Mouse (Mus musculus) adipocyte (in vitro differentiated cells): Measurements from ENCODE around the gene Dnajb5.

Source experiments
- DNase-seq: peaks from one replicate; pipeline ENCODE4 v3.0.0-alpha.2; 2016; ENCODE audit warnings: low spot score

The Dnajb5 gene

DNA sequence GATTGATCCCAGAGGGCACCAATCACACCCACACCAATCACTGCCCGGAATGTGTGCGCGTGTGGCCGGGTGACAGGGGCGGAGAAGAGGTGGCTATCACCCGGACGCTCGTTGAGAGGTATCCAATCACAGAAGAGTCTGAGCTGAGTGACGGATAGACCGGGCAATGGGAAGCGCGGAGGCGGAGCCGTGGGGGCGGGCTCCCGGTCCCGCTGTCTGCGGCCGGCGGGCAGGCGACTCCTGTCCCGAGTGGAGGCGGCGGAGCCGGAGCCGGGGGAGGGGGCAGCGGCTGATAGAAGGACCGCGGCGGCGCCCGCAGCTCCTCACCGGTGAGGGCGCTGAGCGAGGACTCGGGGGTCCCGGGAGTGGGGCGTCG is at the start of gene Dnajb5:
Gene Dnajb5 (plus strand): TSS at position 139 of the 376 bp plus-strand sequence.
- peak; percentile 97 for DNase-seq

DNA sequence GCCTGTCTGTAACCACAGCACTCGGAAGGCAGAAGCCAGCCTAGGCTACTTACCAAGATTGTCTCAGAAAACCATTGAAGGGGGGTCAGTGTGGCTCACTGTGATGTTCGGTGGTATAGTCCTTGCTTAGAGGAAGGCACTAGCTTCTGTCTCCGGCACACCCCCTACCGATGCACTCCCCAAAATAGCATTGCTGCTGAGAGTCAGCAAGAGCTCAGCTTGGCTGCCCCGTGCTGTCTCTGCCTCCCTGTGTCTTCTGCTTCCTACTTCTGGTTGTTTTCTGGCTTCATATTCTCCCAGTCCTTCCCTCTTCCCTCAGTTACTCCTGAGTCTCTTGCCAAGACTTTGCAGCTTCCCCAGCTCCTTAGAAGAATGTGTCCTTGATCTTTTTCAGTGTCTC is 48.7 kb upstream of the Dnajb5 start:
- DNase-seq: no peak

DNA sequence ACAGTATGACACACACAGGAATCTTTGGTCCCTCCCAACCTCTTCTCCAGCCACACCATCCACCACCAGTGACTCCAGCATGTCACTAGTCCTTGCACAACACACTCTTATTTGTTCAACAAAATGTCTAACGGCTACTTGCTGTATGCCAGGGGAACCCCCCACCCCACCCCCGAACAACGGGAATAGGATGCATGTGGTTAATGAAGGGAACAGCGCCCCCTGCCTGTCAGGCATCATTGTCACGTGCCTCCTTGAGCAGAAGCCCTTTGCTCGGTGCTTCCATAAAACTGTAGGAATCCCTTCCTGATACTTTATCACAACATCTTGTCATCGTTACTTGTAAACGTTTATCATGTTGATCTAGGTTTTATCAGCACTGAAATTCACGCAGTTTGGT is 47.4 kb upstream of the Dnajb5 start:
- no peak for DNase-seq

DNA sequence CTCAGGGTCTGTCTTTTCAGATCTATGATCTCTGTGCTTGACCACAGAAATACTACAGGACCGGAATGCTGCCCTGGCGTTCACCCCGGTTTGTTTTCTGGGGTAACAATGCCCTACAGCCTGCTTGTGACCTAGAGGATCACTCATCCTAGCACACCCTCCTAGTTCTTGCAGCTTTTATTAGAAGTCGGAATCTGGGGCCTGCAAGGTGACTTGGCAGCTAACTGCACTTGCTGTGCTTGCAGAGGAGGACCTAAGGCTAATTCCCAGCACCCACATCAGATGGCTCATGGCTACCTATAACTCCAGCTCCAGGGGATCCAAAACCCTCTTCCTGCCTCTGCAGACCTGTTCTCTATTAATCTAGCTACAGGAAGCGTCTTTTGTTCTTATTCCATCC is 46.9 kb upstream of the Dnajb5 start:
- no peak for DNase-seq

DNA sequence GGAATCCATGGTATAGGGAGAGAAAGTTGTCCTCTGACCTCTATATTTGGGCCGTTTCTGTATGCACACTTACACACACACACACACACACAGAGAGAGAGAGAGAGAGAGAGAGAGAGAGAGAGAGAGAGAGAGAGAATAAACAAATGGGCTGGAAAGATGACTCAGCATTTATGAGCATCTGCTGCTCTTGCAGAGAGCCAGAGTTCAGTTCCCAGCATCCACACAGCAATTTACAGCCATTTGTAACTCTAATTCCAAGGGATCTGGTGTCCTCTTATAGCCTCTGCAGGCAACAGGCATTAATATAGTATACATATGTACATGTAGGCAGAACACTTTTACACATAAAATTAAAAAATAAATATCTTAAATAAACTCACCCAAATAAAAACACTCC is 45.7 kb upstream of the Dnajb5 start:
- DNase-seq: no peak

DNA sequence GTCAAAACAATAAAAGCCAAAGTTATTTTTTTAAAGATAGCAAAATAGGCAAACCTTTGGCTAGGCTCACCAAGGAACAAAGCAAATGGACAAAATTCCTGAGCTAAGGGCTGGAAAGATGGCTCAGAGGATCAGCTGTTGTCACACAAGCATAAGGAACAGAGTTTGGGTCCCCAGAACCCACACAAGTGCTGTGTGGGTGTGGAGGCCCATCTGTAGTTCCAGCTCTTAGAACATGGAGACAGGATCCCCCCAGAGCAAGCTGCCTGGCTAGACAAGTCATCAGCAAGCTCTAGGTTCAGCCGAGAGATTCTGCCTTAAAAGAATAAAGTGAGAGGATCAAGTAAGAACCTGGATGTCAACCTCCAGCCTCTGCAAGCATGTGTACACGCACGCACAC is 45.1 kb upstream of the Dnajb5 start:
- no peak for DNase-seq

DNA sequence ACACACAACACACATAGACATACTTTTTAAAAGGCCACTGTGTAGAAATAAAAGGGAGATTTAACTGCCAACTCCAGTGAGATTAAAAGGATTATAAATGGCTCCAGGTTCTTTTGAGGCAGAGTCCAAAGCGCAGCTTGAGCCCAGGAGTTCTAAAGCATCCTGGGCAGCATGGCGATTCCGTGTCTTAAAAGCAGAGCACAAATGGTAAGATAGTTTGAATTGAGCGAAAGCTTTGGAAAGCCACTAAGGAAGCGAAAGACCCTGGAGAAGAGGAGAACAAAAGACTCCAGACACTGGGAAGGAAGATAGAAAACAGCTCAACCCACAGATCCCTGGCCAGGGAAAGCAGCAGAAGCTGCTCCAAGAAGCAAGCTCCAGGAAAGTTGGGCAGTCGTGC is 44.6 kb upstream of the Dnajb5 start:
- DNase-seq: no peak

DNA sequence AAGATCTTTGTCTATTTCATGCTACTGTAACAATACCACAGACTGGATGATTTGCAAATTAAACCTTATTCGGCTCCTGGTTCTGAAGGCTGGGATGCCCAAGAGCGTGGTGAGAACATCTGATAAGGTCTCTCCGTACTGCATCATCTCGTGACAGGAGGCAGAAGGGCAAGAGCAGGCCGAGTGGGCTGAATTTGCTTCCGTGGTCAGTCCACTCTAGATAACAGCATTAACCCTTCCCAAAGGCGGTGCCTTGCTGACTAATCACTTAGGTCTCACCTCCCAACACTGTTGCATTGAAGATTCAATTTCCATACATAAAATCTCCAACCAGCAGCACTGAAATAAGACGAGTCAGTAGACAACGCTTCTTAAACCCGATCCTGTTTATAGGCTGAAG is 36.2 kb upstream of the Dnajb5 start:
- no peak for DNase-seq

DNA sequence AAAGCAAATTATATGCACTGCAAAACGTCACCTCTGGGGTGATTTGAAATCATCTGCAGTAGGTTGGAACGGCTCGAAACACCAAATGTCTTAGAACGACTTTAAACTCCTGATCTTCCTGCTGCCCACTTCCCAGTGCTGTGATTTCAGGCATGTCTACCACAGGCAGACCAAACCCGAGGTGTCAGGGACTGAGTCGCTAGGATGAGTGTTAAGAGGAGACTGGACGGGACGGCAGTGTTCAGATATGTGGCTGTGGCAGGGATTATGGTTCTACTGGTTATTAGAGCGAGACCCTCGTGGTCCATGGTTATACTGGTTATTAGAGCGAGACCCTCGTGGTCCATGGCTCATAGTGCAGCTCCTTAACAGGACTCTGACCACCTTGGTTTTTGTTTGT is 34.3 kb upstream of the Dnajb5 start:
- no peak for DNase-seq

DNA sequence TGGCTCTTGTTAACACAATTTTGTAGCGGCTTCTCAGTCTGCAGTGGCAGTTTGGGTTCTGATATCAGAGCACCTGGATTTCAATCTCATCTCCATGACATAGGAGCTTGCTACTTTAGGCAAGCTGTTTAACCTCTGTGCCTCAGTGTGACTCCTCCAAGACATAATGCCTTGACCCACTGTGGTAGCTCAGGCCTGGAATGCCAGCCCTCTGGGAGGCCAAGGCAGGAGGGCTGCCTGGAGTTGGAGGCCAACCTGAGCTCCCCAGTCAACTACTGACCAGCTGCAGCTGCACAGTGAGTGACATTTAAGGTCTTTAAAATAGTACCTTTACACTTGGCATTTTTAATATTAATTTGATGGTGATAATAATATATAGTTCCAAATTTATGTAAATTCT is 33.6 kb upstream of the Dnajb5 start:
- DNase-seq: no peak

DNA sequence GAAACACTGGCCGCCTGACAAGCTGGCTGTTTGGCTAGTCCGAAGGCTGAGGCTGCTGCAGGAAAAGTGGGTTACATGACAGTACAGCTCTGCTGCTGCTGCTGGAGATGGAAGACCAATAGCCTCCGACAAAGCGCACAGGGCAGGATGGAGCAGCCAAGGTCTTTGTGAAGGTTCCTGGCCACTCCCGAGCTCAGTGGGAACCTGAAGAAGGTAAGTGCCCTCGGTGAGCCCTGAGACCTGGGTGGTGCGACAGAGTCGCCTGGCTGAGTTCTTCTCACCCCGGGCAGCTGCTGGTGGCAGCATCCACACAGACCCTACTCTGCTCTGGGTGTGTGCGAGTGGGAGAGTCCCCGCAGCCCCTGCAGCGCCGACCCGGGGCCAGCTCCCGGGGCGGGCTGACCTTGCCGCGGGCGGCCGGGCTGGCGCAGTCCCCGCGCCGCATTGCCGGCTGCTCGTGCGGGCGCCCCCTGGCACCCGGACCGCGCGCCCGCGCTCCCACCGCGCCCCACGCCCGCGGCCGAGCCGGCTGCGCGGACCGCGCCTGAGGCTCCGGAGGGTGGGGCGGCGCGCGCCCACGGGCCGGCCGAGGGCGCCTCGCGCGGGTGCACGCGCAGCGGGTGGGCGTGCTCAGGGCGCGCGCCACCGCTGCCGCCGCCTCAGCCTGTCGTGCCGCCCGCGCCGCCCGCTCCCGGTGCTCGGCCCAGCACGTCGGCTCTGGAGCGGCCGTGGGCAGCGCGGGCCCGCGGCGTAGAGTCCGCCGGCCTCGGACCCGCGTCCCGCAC is 32.8 kb upstream of the Dnajb5 start, which contains the start of gene Phf24:
Gene Phf24 (plus strand): TSS at position 44 of the 785 bp plus-strand sequence.
- no peak for DNase-seq

DNA sequence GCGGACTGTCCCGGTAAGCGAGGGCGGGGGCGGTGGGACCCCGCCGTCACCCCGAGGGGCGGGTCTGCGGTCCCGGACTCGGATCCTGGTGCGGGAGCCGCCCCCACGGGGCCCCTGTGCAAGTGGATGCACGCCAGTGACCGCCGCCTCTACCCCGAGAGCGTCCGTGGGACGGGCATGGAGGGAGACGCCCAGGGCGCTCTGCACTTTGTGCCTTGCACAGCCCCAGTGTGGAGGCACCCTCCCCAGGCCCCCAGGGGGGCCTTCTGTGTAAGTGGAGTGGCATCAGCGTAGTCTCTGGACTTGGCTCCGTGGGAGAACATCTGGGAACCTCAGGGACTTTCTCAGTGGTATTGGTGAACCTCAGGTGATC is 32.2 kb upstream of the Dnajb5 start:
- no peak for DNase-seq

DNA sequence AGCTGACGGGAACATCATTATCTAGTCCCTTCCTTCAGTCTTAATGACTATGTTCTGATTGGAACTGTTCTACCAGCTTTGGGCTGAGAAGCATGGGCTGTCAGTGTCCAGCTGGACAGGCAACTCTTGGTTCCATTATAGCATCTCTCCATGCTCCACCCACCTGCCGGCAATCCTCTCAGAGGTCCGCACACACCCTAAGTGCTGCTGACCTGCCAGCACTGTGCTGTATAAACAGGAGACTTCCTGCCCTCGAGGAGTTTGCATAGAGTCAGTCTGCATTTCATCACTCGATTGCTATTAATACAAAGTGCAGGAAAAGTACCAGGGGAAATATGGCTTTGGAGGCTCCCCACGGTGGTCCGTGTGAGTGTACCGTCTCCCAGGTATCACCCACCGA is 28.9 kb upstream of the Dnajb5 start:
- no peak for DNase-seq

DNA sequence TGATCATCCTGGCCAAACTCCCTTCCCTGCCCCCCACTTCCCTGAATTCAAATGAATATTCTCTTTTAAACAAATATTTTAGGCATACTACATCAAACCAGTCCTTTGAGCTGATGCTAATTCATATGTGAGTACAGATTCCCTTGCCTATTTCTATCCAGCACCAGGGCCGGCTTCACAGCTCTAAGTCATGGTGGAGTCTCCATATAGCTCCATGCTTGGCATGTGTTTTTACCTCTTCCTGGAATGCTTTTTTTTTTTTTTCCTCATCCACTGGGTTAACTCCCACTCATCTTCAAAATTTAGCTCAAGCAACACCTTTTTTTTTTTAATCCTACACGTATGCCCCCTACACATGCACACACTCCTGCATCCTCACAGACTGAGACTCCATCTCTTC is 28.1 kb upstream of the Dnajb5 start:
- no peak for DNase-seq

DNA sequence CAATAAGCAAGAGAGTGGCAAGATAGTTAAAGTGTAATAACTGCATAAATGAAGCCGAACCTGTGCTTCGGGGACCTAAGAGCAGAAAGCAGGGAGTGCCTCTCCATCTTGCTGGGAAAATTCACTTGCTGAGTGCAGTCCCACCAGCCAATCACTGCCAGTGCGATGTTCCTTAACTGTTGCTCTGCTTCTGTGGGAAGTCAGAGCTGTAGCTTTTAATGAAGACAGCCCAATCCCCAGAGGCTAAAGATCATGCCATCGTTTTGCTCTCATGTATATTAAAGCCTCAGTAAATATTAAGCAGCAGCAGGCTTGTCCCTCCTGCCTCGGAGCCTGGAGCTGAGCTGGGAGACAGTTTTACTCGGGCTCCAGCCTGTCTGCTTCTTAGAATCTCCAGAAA is 27.6 kb upstream of the Dnajb5 start:
- DNase-seq: no peak

DNA sequence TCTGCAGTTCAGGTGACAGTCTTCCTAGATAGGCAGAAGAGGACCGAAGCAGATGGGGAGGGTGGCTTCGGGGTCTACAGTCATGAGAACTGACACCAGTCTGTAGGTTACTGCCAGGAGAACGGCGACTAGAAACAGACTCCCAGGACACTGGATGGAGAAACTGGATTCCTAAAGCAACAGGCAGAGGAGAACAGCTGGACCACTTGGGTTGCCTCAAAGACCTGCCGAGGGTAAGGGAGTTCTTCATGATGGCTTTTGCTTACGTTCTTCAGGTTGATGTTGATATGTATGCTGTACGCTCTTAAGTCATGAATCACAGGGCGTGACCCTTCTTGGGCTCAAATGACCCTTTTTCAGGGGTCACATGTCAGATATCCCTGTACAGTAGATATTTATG is 27.2 kb upstream of the Dnajb5 start:
- DNase-seq: no peak

DNA sequence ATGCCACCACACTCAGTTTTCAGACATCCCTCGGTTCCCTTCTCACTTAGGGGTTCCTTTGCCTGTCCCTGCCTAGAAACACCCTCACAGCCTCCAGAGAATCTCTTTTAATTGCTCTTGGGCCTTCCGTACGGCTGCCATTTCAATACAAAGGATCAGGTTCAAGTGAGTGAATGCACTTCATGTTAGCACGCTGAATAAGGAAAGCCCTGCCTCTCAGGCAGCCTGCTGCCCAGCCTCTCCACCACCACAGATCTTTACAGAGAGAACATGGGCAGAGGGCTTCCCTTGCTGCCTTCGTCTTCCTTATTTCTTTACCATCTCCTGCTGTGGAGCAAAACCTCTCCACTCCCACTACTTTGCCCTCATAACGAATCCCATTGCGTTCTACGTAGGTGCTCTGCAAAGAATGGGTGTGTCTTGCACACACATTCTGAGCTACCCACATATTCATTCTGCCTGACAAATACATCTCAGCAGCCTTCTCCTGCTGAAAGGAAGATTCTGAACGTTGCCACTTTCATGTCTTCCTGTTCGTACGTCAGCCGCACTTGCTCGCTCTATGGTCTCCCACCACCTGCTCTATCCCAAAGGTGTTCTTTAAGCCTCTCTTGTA is 25.4 kb upstream of the Dnajb5 start:
- DNase-seq: no peak

DNA sequence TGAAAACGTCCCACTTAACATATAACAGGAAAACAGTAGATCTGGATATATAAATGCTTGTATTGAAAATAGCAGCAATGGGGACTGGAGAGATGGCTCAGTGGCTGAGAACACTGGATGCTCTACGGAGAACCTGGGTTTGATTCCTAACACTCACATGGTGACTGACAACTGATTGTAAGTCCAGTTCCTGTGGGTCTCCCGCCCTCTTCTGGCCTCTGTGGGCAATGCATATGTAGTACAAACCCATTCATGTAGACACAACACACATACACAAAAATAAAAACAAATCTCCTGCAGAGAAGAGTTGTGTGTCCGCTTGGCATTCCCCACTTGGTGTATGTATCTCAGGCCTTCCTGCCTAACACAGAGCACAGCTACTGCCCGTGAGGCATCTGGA is 21.4 kb upstream of the Dnajb5 start:
- DNase-seq: no peak

DNA sequence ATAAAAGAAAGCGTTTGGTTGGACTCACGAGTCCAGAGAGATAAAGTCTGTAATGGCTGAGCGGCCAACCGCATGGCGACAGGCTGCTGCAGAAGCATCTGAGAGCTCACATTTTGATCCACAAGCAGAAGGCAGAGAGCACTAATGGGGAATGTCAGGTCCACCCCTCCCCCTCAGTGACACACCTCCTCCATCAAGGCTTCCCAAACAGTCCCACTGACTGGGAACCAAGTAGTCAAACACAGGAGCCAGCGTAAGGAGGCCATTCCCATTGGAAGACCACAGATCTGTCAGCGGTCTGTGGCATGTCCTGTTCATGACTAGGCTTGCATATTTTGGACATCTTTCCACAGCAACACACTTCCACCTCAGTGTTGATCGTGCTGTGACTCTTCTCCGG is 20.7 kb upstream of the Dnajb5 start:
- DNase-seq: no peak

DNA sequence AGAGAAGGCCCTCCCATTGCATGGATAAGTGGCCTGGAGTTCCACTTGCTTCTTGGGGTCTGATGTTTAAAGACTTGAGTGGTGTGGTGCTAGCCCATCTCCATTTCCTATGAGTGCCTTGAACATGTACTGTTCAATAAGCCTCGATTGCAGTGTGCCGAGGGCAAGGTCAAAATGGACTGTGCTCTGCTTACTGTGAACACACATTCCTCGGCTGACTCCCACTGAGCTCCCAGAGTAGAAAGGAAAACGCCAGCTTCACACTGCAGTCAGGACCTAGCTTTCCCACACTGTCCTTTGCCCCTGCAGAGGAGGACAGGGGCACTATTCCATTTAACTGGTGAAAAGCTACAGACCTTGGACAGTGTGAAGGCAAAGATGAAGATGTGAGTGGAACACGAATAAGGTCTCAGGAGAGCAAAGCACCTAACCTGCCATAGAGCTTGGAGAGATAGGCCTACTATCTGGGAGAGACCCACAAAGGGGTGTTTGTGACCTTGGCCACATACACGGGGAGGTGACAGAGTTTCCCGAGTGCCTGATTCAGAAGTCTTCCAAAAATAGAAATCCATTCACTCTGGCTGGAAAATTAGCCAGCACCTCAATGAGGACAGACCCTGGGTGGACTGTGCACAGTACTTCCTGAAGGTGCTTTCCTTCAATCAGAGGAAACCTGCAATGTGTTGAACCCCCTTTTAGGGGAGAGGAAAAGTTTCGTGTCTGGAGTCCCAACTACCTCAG is 17.2 kb upstream of the Dnajb5 start:
- DNase-seq: no peak

DNA sequence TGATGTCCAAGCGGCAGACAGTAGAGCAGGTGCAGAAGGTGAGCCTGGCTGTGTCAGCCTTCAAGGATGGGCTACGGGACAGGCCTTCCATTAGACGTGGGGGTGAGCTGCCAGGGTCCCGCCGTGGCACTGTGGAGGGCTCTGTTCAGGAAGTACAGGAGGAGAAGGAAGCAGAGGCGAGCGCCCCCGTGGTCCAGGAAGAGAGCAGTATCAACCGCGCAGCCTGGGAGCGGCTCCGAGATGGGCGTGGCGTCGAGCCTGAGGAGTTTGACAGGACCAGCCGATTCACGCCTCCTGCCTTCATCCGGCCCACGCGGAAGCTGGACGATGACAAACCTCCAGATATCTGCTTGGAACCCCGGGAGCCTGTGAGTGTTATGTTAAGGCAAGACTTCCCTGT is 16.0 kb upstream of the Dnajb5 start:
- DNase-seq: no peak

DNA sequence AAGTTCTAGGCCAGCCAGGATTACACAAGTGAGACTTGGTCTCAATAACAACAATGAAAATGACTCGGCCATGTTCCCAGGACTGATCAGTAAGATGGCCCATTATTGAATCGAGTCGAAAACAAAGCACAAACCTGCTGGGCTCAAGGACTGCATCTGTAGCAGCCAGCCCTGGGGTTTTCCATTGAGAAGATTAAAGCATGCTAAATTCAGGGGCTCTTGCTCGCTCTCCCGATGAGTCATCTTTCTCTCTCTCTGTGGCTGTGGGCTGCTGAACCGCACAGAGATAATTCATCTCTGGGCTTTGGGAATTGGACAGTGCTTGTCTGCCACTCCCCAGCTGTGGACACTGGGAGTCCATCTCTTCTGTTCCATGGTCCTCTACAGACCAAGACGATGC is 8.2 kb upstream of the Dnajb5 start:
- DNase-seq: no peak

DNA sequence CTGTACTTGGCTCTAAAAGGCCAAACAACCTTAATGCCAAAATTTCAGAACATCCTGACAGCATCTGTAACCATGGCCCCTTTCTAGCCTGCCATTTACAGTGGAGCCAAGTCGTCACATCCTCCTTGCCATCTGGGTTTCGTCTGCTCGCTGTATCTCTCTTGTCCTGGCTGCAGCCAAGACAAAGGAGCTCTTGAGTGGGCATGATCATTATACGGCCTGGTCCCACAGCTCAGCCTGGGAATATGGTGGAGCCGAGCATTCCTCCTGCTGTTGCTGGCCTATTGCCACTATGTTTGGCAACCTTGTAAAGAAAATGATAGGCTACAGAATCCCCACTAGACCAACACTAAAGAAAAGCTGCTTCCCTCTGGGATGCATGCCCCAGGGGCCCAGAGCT is 6.3 kb upstream of the Dnajb5 start:
- DNase-seq: no peak
